Mouse (Mus musculus) CH12.LX (cell line): ENCODE measurements around the gene Pde11a. TPM values are rescaled to one million over a fixed set of nuclear protein-coding genes. Genes with fewer than 3 reads are reported as not detected.

Experiments
- DNase-seq: peaks from one replicate; pipeline ENCODE4 v3.0.0-alpha.2; 2013; ENCODE audit errors: extremely low read depth
- H3K27ac ChIP-seq: 2 replicates; pipeline ENCODE4 v1.5.1; 2012; ENCODE audit warnings: low read depth, mild to moderate bottlenecking, control low read depth, moderate library complexity; ENCODE audit not compliant: insufficient read depth
- H3K27me3 ChIP-seq: replicated peaks from 2 replicates; pipeline ENCODE3; 2012; ENCODE audit warnings: inconsistent platforms
- H3K36me3 ChIP-seq, 2 experiments: replicated peaks in 1 of 2; 2 replicates each; pipeline versions ENCODE3 to v1.6.1; 2012; ENCODE audit warnings: inconsistent platforms in 1 of 2, low read length in 1 of 2, mild to moderate bottlenecking in 1 of 2, mixed read lengths in 1 of 2, moderate library complexity in 1 of 2; ENCODE audit not compliant: control insufficient read depth in 1 of 2, insufficient read depth in 1 of 2
- H3K4me1 ChIP-seq, 2 experiments: 2 replicates each; pipeline ENCODE4 v1.6.1; 2012; ENCODE audit warnings: inconsistent platforms in 1 of 2, moderate library complexity in 1 of 2; ENCODE audit not compliant: insufficient read depth in 2 of 2, control insufficient read depth in 1 of 2
- H3K4me2 ChIP-seq: 2 replicates; pipeline ENCODE4 v1.6.1; 2012; ENCODE audit warnings: low read depth, mild to moderate bottlenecking, control low read depth; ENCODE audit not compliant: poor library complexity, insufficient read depth, severe bottlenecking
- H3K4me3 ChIP-seq, 3 experiments: fragments of 150-350 bp in 1 of 3; sonication (generic) in 1 of 3; replicated peaks in 1 of 3; 2 replicates each; pipeline versions ENCODE3 to v1.5.1; 2011 to 2012; ENCODE audit warnings: low read depth in 2 of 3, low read length in 2 of 3, mild to moderate bottlenecking in 2 of 3, moderate library complexity in 2 of 3, control low read depth in 1 of 3, improper control_type of control experiment in 1 of 3, inconsistent platforms in 1 of 3, mixed read lengths in 1 of 3; ENCODE audit not compliant: poor library complexity in 1 of 3
- H3K79me2 ChIP-seq: replicated peaks from 2 replicates; pipeline ENCODE4 v1.6.1; 2012; ENCODE audit warnings: mild to moderate bottlenecking, moderate library complexity; ENCODE audit not compliant: control insufficient read depth, poor library complexity, insufficient read depth, severe bottlenecking; ENCODE audit errors: extremely low read depth
- H3K9ac ChIP-seq: 2 replicates; pipeline ENCODE4 v1.6.1; 2012; ENCODE audit warnings: low read depth, mild to moderate bottlenecking, control low read depth, moderate library complexity; ENCODE audit not compliant: insufficient read depth
- H3K9me3 ChIP-seq: replicated peaks from 2 replicates; pipeline ENCODE3; 2012; ENCODE audit warnings: low read length, inconsistent platforms, mixed read lengths
- BHLHE40 ChIP-seq: IDR thresholded peaks from 2 replicates; pipeline ENCODE4 v1.6.1; 2011; ENCODE audit warnings: mild to moderate bottlenecking, low read depth, low read length, improper control_type of control experiment
- CHD2 ChIP-seq: IDR thresholded peaks from 2 replicates; pipeline ENCODE4 v1.6.1; 2011; ENCODE audit warnings: low read length, improper control_type of control experiment
- CTCF ChIP-seq, 2 experiments: IDR thresholded peaks in 1 of 2; conservative IDR thresholded peaks in 1 of 2; 2 replicates each; pipeline ENCODE4 v1.5.1; 2011 to 2012; ENCODE audit warnings: low read depth in 2 of 2, low read length in 2 of 2, improper control_type of control experiment in 1 of 2, inconsistent platforms in 1 of 2, mild to moderate bottlenecking in 1 of 2, moderate library complexity in 1 of 2
- E2F4 ChIP-seq: IDR thresholded peaks from 2 replicates; pipeline ENCODE4 v1.6.1; 2011; ENCODE audit warnings: low read depth, low read length, improper control_type of control experiment; ENCODE audit not compliant: insufficient replicate concordance
- ELF1 ChIP-seq: IDR thresholded peaks from 2 replicates; pipeline ENCODE4 v1.6.1; 2014; ENCODE audit warnings: low read depth, mild to moderate bottlenecking, inconsistent platforms, low read length, improper control_type of control experiment
- EP300 ChIP-seq: IDR thresholded peaks from 2 replicates; pipeline ENCODE4 v1.6.1; 2011; ENCODE audit warnings: low read length, improper control_type of control experiment
- ETS1 ChIP-seq: conservative IDR thresholded peaks from 2 replicates; pipeline ENCODE4 v1.6.1; 2012; ENCODE audit warnings: low read depth, mild to moderate bottlenecking, inconsistent platforms, low read length, improper control_type of control experiment, moderate library complexity
- GABPA ChIP-seq: IDR thresholded peaks from 2 replicates; pipeline ENCODE4 v1.6.1; 2012; ENCODE audit warnings: low read depth, low read length, improper control_type of control experiment, inconsistent platforms; ENCODE audit not compliant: insufficient replicate concordance
- HCFC1 ChIP-seq: IDR thresholded peaks from 2 replicates; pipeline ENCODE4 v1.6.1; 2012; ENCODE audit warnings: low read depth, mild to moderate bottlenecking, inconsistent platforms, low read length, improper control_type of control experiment
- IRF4 ChIP-seq: IDR thresholded peaks from 2 replicates; pipeline ENCODE4 v1.6.1; 2014; ENCODE audit warnings: low read depth, mild to moderate bottlenecking, inconsistent platforms, low read length, improper control_type of control experiment
- JUN ChIP-seq: IDR thresholded peaks from 2 replicates; pipeline ENCODE4 v1.6.1; 2011; ENCODE audit warnings: low read depth, mild to moderate bottlenecking, low read length, improper control_type of control experiment, moderate library complexity; ENCODE audit not compliant: insufficient read depth
- JUND ChIP-seq: conservative IDR thresholded peaks from 2 replicates; pipeline ENCODE4 v1.6.1; 2011; ENCODE audit warnings: low read depth, low read length, improper control_type of control experiment
- KAT2A ChIP-seq: IDR thresholded peaks from 2 replicates; pipeline ENCODE4 v1.6.1; 2012; ENCODE audit warnings: low read length, improper control_type of control experiment, inconsistent platforms; ENCODE audit not compliant: insufficient replicate concordance
- MAFK ChIP-seq: IDR thresholded peaks from 2 replicates; pipeline ENCODE4 v1.6.1; 2011; ENCODE audit warnings: low read length, improper control_type of control experiment; ENCODE audit not compliant: insufficient replicate concordance
- MAX ChIP-seq: IDR thresholded peaks from 2 replicates; pipeline ENCODE4 v1.6.1; 2011; ENCODE audit warnings: low read length, improper control_type of control experiment
- MAZ ChIP-seq: IDR thresholded peaks from 2 replicates; pipeline ENCODE4 v1.6.1; 2012; ENCODE audit warnings: low read depth, mild to moderate bottlenecking, inconsistent platforms, low read length, improper control_type of control experiment, moderate library complexity
- MEF2A ChIP-seq: IDR thresholded peaks from 2 replicates; pipeline ENCODE4 v1.6.1; 2014; ENCODE audit warnings: low read depth, mild to moderate bottlenecking, inconsistent platforms, low read length, improper control_type of control experiment, borderline replicate concordance
- MXI1 ChIP-seq: IDR thresholded peaks from 2 replicates; pipeline ENCODE4 v1.6.1; 2011; ENCODE audit warnings: mild to moderate bottlenecking, low read depth, low read length, improper control_type of control experiment
- MYC ChIP-seq: IDR thresholded peaks from 2 replicates; pipeline ENCODE4 v1.6.1; 2011; ENCODE audit warnings: low read depth, mild to moderate bottlenecking, improper control_type of control experiment, low read length
- NELFE ChIP-seq: IDR thresholded peaks from 2 replicates; pipeline ENCODE4 v1.6.1; 2011; ENCODE audit warnings: low read depth, low read length, improper control_type of control experiment
- NRF1 ChIP-seq: IDR thresholded peaks from 2 replicates; pipeline ENCODE4 v1.6.1; 2014; ENCODE audit warnings: low read depth, mild to moderate bottlenecking, inconsistent platforms, low read length, improper control_type of control experiment, moderate library complexity
- PAX5 ChIP-seq: IDR thresholded peaks from 2 replicates; pipeline ENCODE4 v1.6.1; 2012; ENCODE audit warnings: low read length, inconsistent platforms, mixed read lengths
- POLR2A ChIP-seq: IDR thresholded peaks from 2 replicates; pipeline ENCODE4 v1.6.1; 2011; ENCODE audit warnings: low read depth, mild to moderate bottlenecking, improper control_type of control experiment, low read length
- POLR2AphosphoS2 ChIP-seq: IDR thresholded peaks from 2 replicates; pipeline ENCODE4 v1.6.1; 2011; ENCODE audit warnings: low read depth, low read length, improper control_type of control experiment
- RAD21 ChIP-seq: IDR thresholded peaks from 2 replicates; pipeline ENCODE4 v1.6.1; 2011; ENCODE audit warnings: low read depth, mild to moderate bottlenecking, low read length, improper control_type of control experiment, moderate library complexity
- RCOR1 ChIP-seq: conservative IDR thresholded peaks from 2 replicates; pipeline ENCODE4 v1.6.1; 2012; ENCODE audit warnings: low read depth, mild to moderate bottlenecking, inconsistent platforms, low read length, improper control_type of control experiment
- SIN3A ChIP-seq: IDR thresholded peaks from 2 replicates; pipeline ENCODE4 v1.6.1; 2012; ENCODE audit warnings: low read length, improper control_type of control experiment, inconsistent platforms
- TCF12 ChIP-seq: IDR thresholded peaks from 2 replicates; pipeline ENCODE4 v1.6.1; 2014; ENCODE audit warnings: low read depth, mild to moderate bottlenecking, inconsistent platforms, low read length, improper control_type of control experiment
- USF1 ChIP-seq: IDR thresholded peaks from 2 replicates; pipeline ENCODE4 v1.6.1; 2014; ENCODE audit warnings: low read depth, mild to moderate bottlenecking, inconsistent platforms, low read length, improper control_type of control experiment
- USF2 ChIP-seq: conservative IDR thresholded peaks from 2 replicates; pipeline ENCODE4 v1.6.1; 2011; ENCODE audit warnings: low read depth, low read length, improper control_type of control experiment
- ZMIZ1 ChIP-seq: IDR thresholded peaks from 2 replicates; pipeline ENCODE4 v1.6.1; 2012; ENCODE audit warnings: low read depth, mild to moderate bottlenecking, inconsistent platforms, low read length, improper control_type of control experiment
- ZNF384 ChIP-seq: IDR thresholded peaks from 2 replicates; pipeline ENCODE4 v1.6.1; 2012; ENCODE audit warnings: low read depth, low read length, improper control_type of control experiment, inconsistent platforms
- dilution Hi-C: fragments of 300-500 bp; cut with MboI; formaldehyde crosslinking; loops from 2 replicates; pipeline ENCODE4 v1.14.3; 2020; ENCODE audit warnings: low sequenced_read_pairs; ENCODE audit not compliant: extremely low pct_unique_long_range_greater_than_20kb, extremely low pct_ligation_motif_present
- in situ Hi-C: fragments of 300-500 bp; cut with MboI; formaldehyde crosslinking; loops from 3 replicates; pipeline ENCODE4 v1.14.3; 2019; ENCODE audit warnings: low sequenced_read_pairs, low pct_ligation_motif_present, low pct_unique_long_range_greater_than_20kb, mixed read lengths
- polyA plus RNA-seq: library from polyadenylated mRNA; unstranded; fragments of >175 nt; gene quantifications from 2 replicates; pipeline ENCODE4 v1.2.1, GENCODE M21; 2012; ENCODE audit warnings: low read depth; ENCODE audit not compliant: insufficient read length
- total RNA-seq, 2 experiments: library from RNA; depleted of rRNA; stranded (reverse); fragments of 300-350 nt in 1 of 2; fragments of >200 nt in 1 of 2; gene quantifications; 2 replicates each; pipeline ENCODE4 v1.2.3; 2012 to 2014

The Pde11a gene
- total and polyA plus RNA-seq, 3 experiments, result 0.14 to 0.38 (median 0.21) TPM

- H3K4me3 ChIP-seq, result peak overlapping the region; percentile 23 to 37 (median 29)
- H3K4me2 ChIP-seq, result peak overlapping the region; percentile 13
- H3K79me2 ChIP-seq, result no peaks in the 10 kb centered on the region
- no peaks in the 10 kb centered on the region for H3K36me3 ChIP-seq
- dilution Hi-C loops, result no loop called here
- TF ChIP-seq MAFK (no peak), POLR2A (0 out of 2 replicates have a peak, but pooled peaks have one; percentile 27), PAX5 (no peak), ETS1 (0 out of 2 replicates have a peak, but pooled peaks have one; percentile 20), CTCF (conservative IDR thresholded peaks at IDR 0.05 in 1 of 2, IDR thresholded peaks at IDR 0.05 in 1 of 2; ENCODE audit: low read depth in 2 of 2, low read length in 2 of 2) (peak in 1 of 2 experiments; percentile 68; a peak in 2 of 4 replicates), POLR2AphosphoS2 (no peak), NRF1 (no peak), MAZ (peak; percentile 96), KAT2A (no peak), MAX (peak; percentile 90), ZMIZ1 (no peak), GABPA (no peak), ZNF384 (no peak), NELFE (no peak), JUN (no peak), EP300 (peak; percentile 86), USF1 (peak; percentile 88), HCFC1 (no peak), BHLHE40 (peak; percentile 96), MYC (peak; percentile 12), E2F4 (no peak), SIN3A (peak; percentile 47), MXI1 (peak; percentile 51; the same call in 1 of the 2 replicates), ELF1 (no peak), RAD21 (peak; percentile 42), MEF2A (peak; percentile 10; the same call in 1 of the 2 replicates), CHD2 (peak; percentile 69; the same call in 1 of the 2 replicates), JUND (no peak), USF2 (peak; percentile 86), RCOR1 (0 out of 2 replicates have a peak, but pooled peaks have one; percentile 61), TCF12 (peak; percentile 34; the same call in 1 of the 2 replicates), IRF4 (peak; percentile 95)
- H3K27me3 ChIP-seq, result no peaks in the 10 kb centered on the region
- peak; percentile 87 for DNase-seq
- no peaks in the 10 kb centered on the region for H3K9me3 ChIP-seq
- H3K9ac ChIP-seq, result peak overlapping the region; percentile 4; the same call in 1 of the 2 replicates
- in situ Hi-C loops, result no loop called here
- no peak overlapping the region for H3K27ac ChIP-seq
- H3K4me1 ChIP-seq, result peaks cover 0 to 29% of the 10 kb centered on the region in 2 experiments; a peak in 3 of 4 replicates
Measured at GRCm38 (mm10) chr2:76070432-76071306, 267.9 kb downstream of the Pde11a start.
